Mouse (Mus musculus) heart, adult 2 months (tissue): ENCODE data around the gene Cnmd.

Experiments
- CTCF ChIP-seq: fragments of 200-600 bp; IDR thresholded peaks from 2 replicates; pipeline ENCODE4 v1.8.1; 2022; ENCODE audit warnings: antibody characterized with exemption, mild to moderate bottlenecking, moderate library complexity
- EP300 ChIP-seq: fragments of 200-500 bp; IDR thresholded peaks from 2 replicates; pipeline ENCODE4 v1.6.1; 2011; ENCODE audit warnings: low read depth, low read length, control low read depth; ENCODE audit not compliant: insufficient read depth
- POLR2A ChIP-seq: fragments of 200-500 bp; IDR thresholded peaks from 2 replicates; pipeline ENCODE4 v1.6.1; 2011; ENCODE audit warnings: mild to moderate bottlenecking, low read depth, low read length, control low read depth; ENCODE audit not compliant: insufficient read depth

DNA sequence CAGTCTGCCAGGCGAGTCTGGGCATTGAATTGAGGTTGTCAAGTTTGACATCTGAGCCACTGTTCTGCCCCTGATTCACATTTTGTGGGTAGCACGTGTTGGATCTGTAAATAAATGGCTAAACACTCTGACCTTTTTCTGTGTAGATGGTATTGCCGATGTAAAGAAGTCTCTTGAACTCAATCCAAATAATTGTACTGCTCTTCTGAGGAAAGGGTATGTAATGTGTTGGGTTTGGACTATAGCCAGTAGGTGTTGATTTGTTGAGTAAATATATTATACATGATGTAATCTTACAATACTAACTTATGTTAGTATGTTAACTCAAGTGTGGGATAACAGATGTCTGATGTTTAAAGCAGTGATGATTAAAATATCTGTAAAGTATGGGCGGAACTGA, 65.4 kb downstream of the Cnmd start:
- TF ChIP-seq EP300: no peak
- TF ChIP-seq POLR2A: no peak
- no peak for TF ChIP-seq CTCF
